Mouse (Mus musculus) MEL (cell line): ENCODE measurements around the gene Yif1a. TPM values are rescaled to one million over a fixed set of nuclear protein-coding genes. Genes with fewer than 3 reads are reported as not detected.
A peak's percentile ranks its signal among the peaks of the same experiment; 100 is the strongest.

Experiments
- DNase-seq: peaks from one replicate; pipeline ENCODE4 v3.0.0; 2011; ENCODE audit warnings: low read depth, low spot score
- H3K27ac ChIP-seq: 2 replicates; pipeline ENCODE4 v1.5.1; 2012; ENCODE audit warnings: low read depth, mild to moderate bottlenecking, control low read depth, low read length, moderate library complexity; ENCODE audit not compliant: control insufficient read depth
- H3K27me3 ChIP-seq, 2 experiments: fragments of 150-350 bp in 1 of 2; sonication (generic) in 1 of 2; 2 replicates each; pipeline ENCODE4 v1.6.1; 2012; ENCODE audit warnings: low read length in 2 of 2, mild to moderate bottlenecking in 2 of 2, improper control_type of control experiment in 1 of 2, moderate library complexity in 1 of 2; ENCODE audit not compliant: insufficient read depth in 2 of 2, control insufficient read depth in 1 of 2
- H3K36me3 ChIP-seq, 2 experiments: 2 replicates each; pipeline ENCODE4 v1.6.1; 2012 to 2014; ENCODE audit warnings: low read length in 2 of 2, improper control_type of control experiment in 1 of 2, inconsistent platforms in 1 of 2, mild to moderate bottlenecking in 1 of 2; ENCODE audit not compliant: insufficient read depth in 2 of 2, control insufficient read depth in 1 of 2
- H3K4me1 ChIP-seq, 2 experiments: fragments of 150-350 bp in 1 of 2; sonication (generic) in 1 of 2; 2 replicates each; pipeline ENCODE4 v1.6.1; 2012; ENCODE audit warnings: low read length in 2 of 2, improper control_type of control experiment in 1 of 2, mild to moderate bottlenecking in 1 of 2; ENCODE audit not compliant: insufficient read depth in 2 of 2, control insufficient read depth in 1 of 2
- H3K4me3 ChIP-seq, 2 experiments: fragments of 150-350 bp in 1 of 2; sonication (generic) in 1 of 2; 2 replicates each; pipeline ENCODE4 v1.5.1; 2012; ENCODE audit warnings: low read depth in 2 of 2, low read length in 2 of 2, mild to moderate bottlenecking in 2 of 2, moderate library complexity in 2 of 2, control low read depth in 1 of 2, improper control_type of control experiment in 1 of 2; ENCODE audit not compliant: control insufficient read depth in 1 of 2, insufficient read depth in 1 of 2
- H3K79me2 ChIP-seq: 2 replicates; pipeline ENCODE4 v1.6.1; 2012; ENCODE audit warnings: mild to moderate bottlenecking, low read length, moderate library complexity; ENCODE audit not compliant: control insufficient read depth, poor library complexity, insufficient read depth
- H3K9ac ChIP-seq: 2 replicates; pipeline ENCODE4 v1.6.1; 2012; ENCODE audit warnings: low read depth, mild to moderate bottlenecking, control low read depth, low read length, moderate library complexity; ENCODE audit not compliant: control insufficient read depth, poor library complexity, severe bottlenecking
- H3K9me3 ChIP-seq: fragments of 150-350 bp; sonication (generic); replicated peaks from 2 replicates; pipeline ENCODE4 v1.6.1; 2012; ENCODE audit warnings: mild to moderate bottlenecking, low read length, improper control_type of control experiment, moderate library complexity; ENCODE audit not compliant: insufficient read depth
- BHLHE40 ChIP-seq: IDR thresholded peaks from 2 replicates; pipeline ENCODE4 v1.6.1; 2012; ENCODE audit warnings: low read depth, mild to moderate bottlenecking, inconsistent platforms, low read length, improper control_type of control experiment, borderline replicate concordance
- CHD2 ChIP-seq: IDR thresholded peaks from 2 replicates; pipeline ENCODE4 v1.6.1; 2011; ENCODE audit warnings: low read length, improper control_type of control experiment
- CTCF ChIP-seq, 3 experiments: IDR thresholded peaks in 2 of 3; conservative IDR thresholded peaks in 1 of 3; 2 replicates each; pipeline ENCODE4 v1.5.1; 2011 to 2012; ENCODE audit warnings: low read length in 3 of 3, low read depth in 2 of 3, mild to moderate bottlenecking in 2 of 3, improper control_type of control experiment in 1 of 3, inconsistent platforms in 1 of 3, mixed read lengths in 1 of 3, moderate library complexity in 1 of 3; ENCODE audit not compliant: control insufficient read depth in 1 of 3, insufficient read depth in 1 of 3, poor library complexity in 1 of 3, severe bottlenecking in 1 of 3
- E2F4 ChIP-seq: IDR thresholded peaks from 2 replicates; pipeline ENCODE4 v1.6.1; 2011; ENCODE audit warnings: low read depth, low read length, improper control_type of control experiment, borderline replicate concordance
- ELF1 ChIP-seq: IDR thresholded peaks from 2 replicates; pipeline ENCODE4 v1.6.1; 2014; ENCODE audit warnings: low read depth, mild to moderate bottlenecking, inconsistent platforms, low read length, improper control_type of control experiment, moderate library complexity
- EP300 ChIP-seq, 2 experiments: IDR thresholded peaks; 2 replicates each; pipeline ENCODE4 v1.6.1; 2011; ENCODE audit warnings: improper control_type of control experiment in 2 of 2, low read length in 2 of 2, low read depth in 1 of 2, mild to moderate bottlenecking in 1 of 2
- ETS1 ChIP-seq: IDR thresholded peaks from 2 replicates; pipeline ENCODE4 v1.6.1; 2012; ENCODE audit warnings: low read depth, mild to moderate bottlenecking, inconsistent platforms, low read length, improper control_type of control experiment, moderate library complexity
- GATA1 ChIP-seq: IDR thresholded peaks from 2 replicates; pipeline ENCODE4 v1.6.1; 2011; ENCODE audit warnings: low read depth, low read length, improper control_type of control experiment
- HCFC1 ChIP-seq: IDR thresholded peaks from 2 replicates; pipeline ENCODE4 v1.6.1; 2012; ENCODE audit warnings: low read depth, mild to moderate bottlenecking, inconsistent platforms, low read length, improper control_type of control experiment, moderate library complexity
- KAT2A ChIP-seq: conservative IDR thresholded peaks from 2 replicates; pipeline ENCODE4 v1.6.1; 2012; ENCODE audit warnings: low read depth, low read length, improper control_type of control experiment, inconsistent platforms
- MAFK ChIP-seq: IDR thresholded peaks from 2 replicates; pipeline ENCODE4 v1.6.1; 2011; ENCODE audit warnings: low read depth, mild to moderate bottlenecking, low read length, improper control_type of control experiment, borderline replicate concordance
- MAX ChIP-seq: IDR thresholded peaks from 2 replicates; pipeline ENCODE4 v1.6.1; 2011; ENCODE audit warnings: low read length, improper control_type of control experiment
- MAZ ChIP-seq: IDR thresholded peaks from 2 replicates; pipeline ENCODE4 v1.6.1; 2012; ENCODE audit warnings: low read depth, mild to moderate bottlenecking, inconsistent platforms, low read length, improper control_type of control experiment
- MXI1 ChIP-seq: IDR thresholded peaks from 2 replicates; pipeline ENCODE4 v1.6.1; 2011; ENCODE audit warnings: mild to moderate bottlenecking, low read depth, low read length, improper control_type of control experiment
- MYB ChIP-seq: IDR thresholded peaks from 2 replicates; pipeline ENCODE4 v1.6.1; 2011; ENCODE audit warnings: mild to moderate bottlenecking, low read depth, low read length, improper control_type of control experiment
- MYC ChIP-seq: IDR thresholded peaks from 2 replicates; pipeline ENCODE4 v1.6.1; 2011; ENCODE audit warnings: low read depth, mild to moderate bottlenecking, low read length, improper control_type of control experiment, moderate library complexity
- NRF1 ChIP-seq: IDR thresholded peaks from 2 replicates; pipeline ENCODE4 v1.6.1; 2014; ENCODE audit warnings: low read depth, mild to moderate bottlenecking, inconsistent platforms, low read length, improper control_type of control experiment, moderate library complexity; ENCODE audit not compliant: poor library complexity, insufficient read depth, severe bottlenecking
- POLR2A ChIP-seq, 2 experiments: IDR thresholded peaks; 2 replicates each; pipeline ENCODE4 v1.6.1; 2011 to 2012; ENCODE audit warnings: low read length in 2 of 2, mild to moderate bottlenecking in 2 of 2, control low read depth in 1 of 2, improper control_type of control experiment in 1 of 2, low read depth in 1 of 2, moderate library complexity in 1 of 2; ENCODE audit not compliant: control insufficient read depth in 1 of 2, insufficient read depth in 1 of 2, poor library complexity in 1 of 2
- POLR2AphosphoS5 ChIP-seq: IDR thresholded peaks from 2 replicates; pipeline ENCODE4 v1.6.1; 2012; ENCODE audit warnings: low read depth, borderline replicate concordance, mild to moderate bottlenecking, inconsistent platforms, low read length, moderate library complexity, mixed read lengths
- RCOR1 ChIP-seq: IDR thresholded peaks from 2 replicates; pipeline ENCODE4 v1.6.1; 2012; ENCODE audit warnings: low read depth, mild to moderate bottlenecking, inconsistent platforms, low read length, improper control_type of control experiment
- SIN3A ChIP-seq: IDR thresholded peaks from 2 replicates; pipeline ENCODE4 v1.6.1; 2012; ENCODE audit warnings: low read length, improper control_type of control experiment, inconsistent platforms
- TAL1 ChIP-seq: IDR thresholded peaks from 2 replicates; pipeline ENCODE4 v1.6.1; 2012; ENCODE audit warnings: mild to moderate bottlenecking, inconsistent platforms, low read length, moderate library complexity, mixed read lengths
- TBP ChIP-seq: IDR thresholded peaks from 2 replicates; pipeline ENCODE4 v1.8.0; 2011; ENCODE audit warnings: low read depth, low read length, improper control_type of control experiment
- TCF12 ChIP-seq: IDR thresholded peaks from 2 replicates; pipeline ENCODE4 v1.6.1; 2014; ENCODE audit warnings: low read depth, mild to moderate bottlenecking, inconsistent platforms, low read length, improper control_type of control experiment, moderate library complexity
- UBTF ChIP-seq: IDR thresholded peaks from 2 replicates; pipeline ENCODE4 v1.6.1; 2012; ENCODE audit warnings: low read depth, mild to moderate bottlenecking, inconsistent platforms, low read length, improper control_type of control experiment, moderate library complexity, borderline replicate concordance; ENCODE audit not compliant: insufficient read depth
- USF1 ChIP-seq: IDR thresholded peaks from 2 replicates; pipeline ENCODE4 v1.6.1; 2014; ENCODE audit warnings: low read depth, mild to moderate bottlenecking, inconsistent platforms, low read length, improper control_type of control experiment, moderate library complexity
- USF2 ChIP-seq, 2 experiments: IDR thresholded peaks; 2 replicates each; pipeline ENCODE4 v1.6.1; 2011 to 2012; ENCODE audit warnings: improper control_type of control experiment in 2 of 2, low read length in 2 of 2, borderline replicate concordance in 1 of 2, inconsistent platforms in 1 of 2, low read depth in 1 of 2, mild to moderate bottlenecking in 1 of 2; ENCODE audit not compliant: insufficient read depth in 1 of 2
- ZKSCAN1 ChIP-seq: IDR thresholded peaks from 2 replicates; pipeline ENCODE4 v1.6.1; 2012; ENCODE audit warnings: low read depth, mild to moderate bottlenecking, inconsistent platforms, low read length, improper control_type of control experiment, moderate library complexity
- ZNF384 ChIP-seq: IDR thresholded peaks from 2 replicates; pipeline ENCODE4 v1.6.1; 2012; ENCODE audit warnings: low read depth, mild to moderate bottlenecking, inconsistent platforms, low read length, improper control_type of control experiment
- polyA plus RNA-seq, 2 experiments: library from polyadenylated mRNA; stranded (reverse) in 1 of 2; unstranded in 1 of 2; fragments of >175 nt in 1 of 2; fragments of >200 nt in 1 of 2; gene quantifications; 2 replicates each; pipeline versions ENCODE4 v1.2.1 to v1.2.4; 2012; ENCODE audit warnings: low replicate concordance in 2 of 2, low read depth in 1 of 2; ENCODE audit not compliant: insufficient read length in 2 of 2, insufficient read depth in 1 of 2, missing spikeins in 1 of 2
- total RNA-seq: library from RNA; depleted of rRNA; stranded (reverse); fragments of 300-350 nt; gene quantifications from 2 replicates; pipeline ENCODE4 v1.2.3, GENCODE M21; 2012

Yif1a gene
- total and polyA plus RNA-seq, 3 experiments, result 54.0 to 64.3 TPM; not detected in 1

GRCm38 (mm10) chr19:5072389-5073019, 15.8 kb upstream of the Yif1a start:
- no peak for TF ChIP-seq E2F4
- no peak; the same call in 1 of the 2 replicates for TF ChIP-seq SIN3A
- TF ChIP-seq KAT2A, result no peak
- TF ChIP-seq CHD2, result no peak
- TF ChIP-seq POLR2AphosphoS5, result no peak
- TF ChIP-seq ETS1, result no peak
- no peak for TF ChIP-seq ELF1
- no peak for TF ChIP-seq UBTF
- no peak for TF ChIP-seq RCOR1
- no peak for TF ChIP-seq MYC
- peak; percentile 79 for TF ChIP-seq USF1
- 0 out of 4 replicates have a peak, but pooled peaks of 1 of the 2 experiments have one; percentile 9 for TF ChIP-seq POLR2A (IDR thresholded peaks at IDR 0.05; ENCODE audit: control insufficient read depth in 1 of 2, insufficient read depth in 1 of 2, low read depth in 1 of 2, low read length in 2 of 2, poor library complexity in 1 of 2)
- 0 out of 2 replicates have a peak, but pooled peaks have one; percentile 45 for TF ChIP-seq MXI1
- no peak; the same call in 1 of the 2 replicates for TF ChIP-seq TCF12
- TF ChIP-seq USF2 (IDR thresholded peaks at IDR 0.05; ENCODE audit: borderline replicate concordance in 1 of 2, insufficient read depth in 1 of 2, low read depth in 1 of 2, low read length in 2 of 2), result no peak
- peak; percentile 37; the same call in 1 of the 2 replicates for TF ChIP-seq TBP
- no peak for TF ChIP-seq MAX
- Histone ChIP-seq H3K27me3 (no peaks in the 10 kb centered on the region), H3K9ac (peak overlapping the region; percentile 55), H3K9me3 (no peaks in the 10 kb centered on the region), H3K4me3 (peak overlapping the region; percentile 56 to 68), H3K79me2 (peaks cover 2% of the 10 kb centered on the region; the same call in 1 of the 2 replicates), H3K4me1 (peaks cover 5 to 26% of the 10 kb centered on the region in 2 experiments), H3K27ac (peak overlapping the region; percentile 43), H3K36me3 (no peaks in the 10 kb centered on the region)
- DNase-seq, result peak; percentile 82

- H3K9me3 ChIP-seq, result no peaks in the 10 kb centered on the region
- peaks cover 5 to 26% of the 10 kb centered on the region in 2 experiments for H3K4me1 ChIP-seq
- peak overlapping the region; percentile 27 for H3K9ac ChIP-seq
- peak overlapping the region; percentile 43; the same call in 1 of the 2 replicates for H3K27ac ChIP-seq
- peak overlapping the region; percentile 56 to 68 for H3K4me3 ChIP-seq
- no peaks in the 10 kb centered on the region for H3K27me3 ChIP-seq
- peaks cover 2% of the 10 kb centered on the region; the same call in 1 of the 2 replicates for H3K79me2 ChIP-seq
- no peaks in the 10 kb centered on the region for H3K36me3 ChIP-seq
- peak; percentile 82 for DNase-seq
- TF ChIP-seq ZNF384 (no peak), HCFC1 (no peak), GATA1 (no peak), MAZ (peak; percentile 45; the same call in 1 of the 2 replicates), NRF1 (peak; percentile 68), ZKSCAN1 (no peak), MAX (no peak), MXI1 (no peak), TAL1 (no peak), RCOR1 (no peak), ETS1 (no peak), TCF12 (0 out of 2 replicates have a peak, but pooled peaks have one; percentile 12), CTCF (IDR thresholded peaks at IDR 0.05 in 2 of 3, conservative IDR thresholded peaks at IDR 0.05 in 1 of 3; ENCODE audit: control insufficient read depth in 1 of 3, insufficient read depth in 1 of 3, low read depth in 2 of 3, low read length in 3 of 3, poor library complexity in 1 of 3, severe bottlenecking in 1 of 3) (peak; percentile 44 to 77 (median 75)), BHLHE40 (no peak), EP300 (IDR thresholded peaks at IDR 0.05; ENCODE audit: low read depth in 1 of 2, low read length in 2 of 2) (no peak), POLR2A (IDR thresholded peaks at IDR 0.05; ENCODE audit: control insufficient read depth in 1 of 2, insufficient read depth in 1 of 2, low read depth in 1 of 2, low read length in 2 of 2, poor library complexity in 1 of 2) (no peak), MYB (no peak), MAFK (no peak), ELF1 (no peak), CHD2 (no peak), USF1 (no peak)
Observed at GRCm38 (mm10) chr19:5073028-5073427, 15.3 kb upstream of the Yif1a start.
